Mouse (Mus musculus) stomach, postnatal 0 days (tissue): Measurements from ENCODE around the gene Tmem120b. TPM values are rescaled to one million over a fixed set of nuclear protein-coding genes. Genes with fewer than 3 reads are reported as not detected.

Experiments
- ATAC-seq: fragments of 200-750 bp; cut with Nextera tagmentation; 2 replicates; pipeline ENCODE4 v1.8.0; 2017; ENCODE audit not compliant: low FRiP score, low TSS enrichment
- DNase-seq: peaks from one replicate; pipeline ENCODE4 v3.0.0-alpha.2; 2016; ENCODE audit warnings: low spot score
- H3K27ac ChIP-seq: fragments of 300-500 bp; sonication (generic); replicated peaks from 2 replicates; pipeline ENCODE4 v1.5.1; 2014; ENCODE audit warnings: mild to moderate bottlenecking, control low read depth
- H3K27me3 ChIP-seq: fragments of 300-500 bp; sonication (generic); 2 replicates; pipeline ENCODE4 v1.6.1; 2014; ENCODE audit warnings: low read length; ENCODE audit not compliant: control insufficient read depth, insufficient read depth
- H3K36me3 ChIP-seq: fragments of 300-500 bp; sonication (generic); 2 replicates; pipeline ENCODE4 v1.6.1; 2014; ENCODE audit warnings: low read length, mixed read lengths; ENCODE audit not compliant: control insufficient read depth, insufficient read depth
- H3K4me1 ChIP-seq: fragments of 300-500 bp; sonication (generic); replicated peaks from 2 replicates; pipeline ENCODE4 v1.6.1; 2014; ENCODE audit warnings: antibody characterized with exemption; ENCODE audit not compliant: control insufficient read depth, insufficient read depth
- H3K4me2 ChIP-seq: fragments of 300-500 bp; sonication (generic); replicated peaks from 2 replicates; pipeline ENCODE4 v1.6.1; 2014; ENCODE audit warnings: low read depth, mild to moderate bottlenecking, control low read depth, moderate library complexity
- H3K4me3 ChIP-seq: fragments of 300-500 bp; sonication (generic); 2 replicates; pipeline ENCODE4 v1.5.1; 2014; ENCODE audit warnings: low read depth, low read length, control low read depth
- H3K9ac ChIP-seq: fragments of 300-500 bp; sonication (generic); 2 replicates; pipeline ENCODE4 v1.6.1; 2014; ENCODE audit warnings: mild to moderate bottlenecking, low read length, control low read depth, mixed read lengths
- H3K9me3 ChIP-seq: fragments of 300-500 bp; sonication (generic); 2 replicates; pipeline ENCODE4 v1.6.1; 2016; ENCODE audit warnings: low read length; ENCODE audit not compliant: control insufficient read depth
- CTCF ChIP-seq: IDR thresholded peaks from 2 replicates; pipeline ENCODE4 v1.5.1; 2016; ENCODE audit warnings: antibody characterized with exemption, low read depth, mild to moderate bottlenecking, moderate library complexity
- EP300 ChIP-seq: optimal IDR thresholded peaks from 2 replicates; pipeline ENCODE3; 2016; ENCODE audit warnings: antibody characterized with exemption
- WGBS: fragments of 180-500 bp; shearing (Covaris S2); extraction: QIAGEN DNeasy Blood & Tissue Kit; methylation state at CpG from one replicate; pipeline ENCODE4 v1.1.7; 2014; 5-methylcytosine and 5-hydroxymethylcytosine counted together
- polyA plus RNA-seq: library from polyadenylated mRNA; unstranded; fragments of >200 nt; fragmentation: Nextera tagmentation; extraction: Ambion mirVana; gene quantifications from 2 replicates; pipeline ENCODE4 v1.2.1, GENCODE M21; 2015

Tmem120b gene
- polyA plus RNA-seq, 1 experiment from 2014 or later = 9.1 TPM

- Histone ChIP-seq H3K4me3 (peak overlapping the region; percentile 92; the same call in 1 of the 2 replicates), H3K4me1 (peaks cover 21% of the 10 kb centered on the region), H3K9me3 (no peaks in the 10 kb centered on the region), H3K9ac (peak overlapping the region; percentile 99), H3K27ac (peak overlapping the region; percentile 100), H3K27me3 (no peaks in the 10 kb centered on the region), H3K4me2 (peak overlapping the region; percentile 100), H3K36me3 (no peaks in the 10 kb centered on the region)
- ATAC-seq (no peak), DNase-seq (peak; percentile 71)
- WGBS = 15% methylated on average over 13 of the region's 13 CpGs
- peak; percentile 27 for TF ChIP-seq CTCF
- TF ChIP-seq EP300 = no peak
Measured at GRCm38 (mm10) chr5:123134186-123134874, 66.1 kb downstream of the Tmem120b start.

- Histone ChIP-seq H3K27me3 (no peaks in the 10 kb centered on the region), H3K36me3 (no peaks in the 10 kb centered on the region), H3K9me3 (no peaks in the 10 kb centered on the region), H3K4me3 (peak overlapping the region; percentile 92), H3K27ac (peak overlapping the region; percentile 100), H3K4me1 (peaks cover 21% of the 10 kb centered on the region), H3K9ac (peak overlapping the region; percentile 99), H3K4me2 (peak overlapping the region; percentile 100)
- TF ChIP-seq EP300 (no peak), CTCF (no peak)
- DNase-seq (no peak), ATAC-seq (no peak)
- WGBS = 23% methylated on average over 8 of the region's 8 CpGs
Measured at GRCm38 (mm10) chr5:123134875-123135382, 66.7 kb downstream of the Tmem120b start.

GRCm38 (mm10) chr5:123135471-123136360 lies 67.5 kb downstream of the Tmem120b start:
- peak; percentile 49 for TF ChIP-seq CTCF
- peak; percentile 84 for TF ChIP-seq EP300
- H3K4me1 ChIP-seq = peaks cover 21% of the 10 kb centered on the region
- H3K9me3 ChIP-seq = no peaks in the 10 kb centered on the region
- H3K27ac ChIP-seq = peak overlapping the region; percentile 100
- 1% methylated on average over 30 of the region's 30 CpGs for WGBS
- H3K4me2 ChIP-seq = peak overlapping the region; percentile 100
- ATAC-seq (peak; percentile 70), DNase-seq (peak; percentile 98)
- peak overlapping the region; percentile 99 for H3K9ac ChIP-seq
- H3K27me3 ChIP-seq = no peaks in the 10 kb centered on the region
- H3K4me3 ChIP-seq = peak overlapping the region; percentile 92
- no peaks in the 10 kb centered on the region for H3K36me3 ChIP-seq

- peak; percentile 67 for ATAC-seq
- TF ChIP-seq EP300 (no peak), CTCF (no peak)
- Histone ChIP-seq H3K9me3 (no peaks in the 10 kb centered on the region), H3K4me3 (peak overlapping the region; percentile 92), H3K9ac (peak overlapping the region; percentile 99), H3K4me1 (peaks cover 21% of the 10 kb centered on the region), H3K27me3 (no peaks in the 10 kb centered on the region), H3K4me2 (peak overlapping the region; percentile 100), H3K36me3 (no peaks in the 10 kb centered on the region), H3K27ac (peak overlapping the region; percentile 100)
- 2% methylated on average over 13 of the region's 13 CpGs for WGBS
- DNase-seq = peak; percentile 95
Measured at GRCm38 (mm10) chr5:123136361-123137043, 68.3 kb downstream of the Tmem120b start.

- peaks cover 21% of the 10 kb centered on the region for H3K4me1 ChIP-seq
- 3% methylated on average over 20 of the region's 20 CpGs for WGBS
- TF ChIP-seq CTCF = no peak
- TF ChIP-seq EP300 = peak; percentile 90
- ATAC-seq (peak; percentile 42), DNase-seq (peak; percentile 97)
- H3K9ac ChIP-seq = peak overlapping the region; percentile 99
- H3K9me3 ChIP-seq = no peaks in the 10 kb centered on the region
- H3K27ac ChIP-seq = peak overlapping the region; percentile 100
- no peaks in the 10 kb centered on the region for H3K36me3 ChIP-seq
- peak overlapping the region; percentile 100 for H3K4me2 ChIP-seq
- peak overlapping the region; percentile 92 for H3K4me3 ChIP-seq
- H3K27me3 ChIP-seq = no peaks in the 10 kb centered on the region
Measured at GRCm38 (mm10) chr5:123137044-123137909, 69.1 kb downstream of the Tmem120b start.
